Mouse (Mus musculus): Measurements from ENCODE around the gene Myl9.

GRCm38 (mm10) chr2:156816116-156816515 is 40.9 kb downstream of the Myl9 start:
- TF ChIP-seq CTCF (IDR thresholded peaks at IDR 0.05; ENCODE audit: low read depth, low read length) (no peak), POLR2A (IDR thresholded peaks at IDR 0.05; ENCODE audit: insufficient read depth, low read length) (no peak), EP300 (IDR thresholded peaks at IDR 0.05; ENCODE audit: insufficient read depth, low read depth, low read length) (no peak)
